Mouse (Mus musculus) MEL (cell line): ENCODE measurements at regions not wholly inside any gene's neighbourhood (a gene's known extent, or its start where the extent isn't known, plus 50 kb on each side); places are given as distances from the start of the nearest gene placed in this dataset.

Source experiments
- DNase-seq: peaks from one replicate; pipeline ENCODE4 v3.0.0; 2011; ENCODE audit warnings: low read depth, low spot score
- H3K27ac ChIP-seq: 2 replicates; pipeline ENCODE4 v1.5.1; 2012; ENCODE audit warnings: low read depth, mild to moderate bottlenecking, control low read depth, low read length, moderate library complexity; ENCODE audit not compliant: control insufficient read depth
- H3K27me3 ChIP-seq, 2 experiments: fragments of 150-350 bp in 1 of 2; sonication (generic) in 1 of 2; 2 replicates each; pipeline ENCODE4 v1.6.1; 2012; ENCODE audit warnings: low read length in 2 of 2, mild to moderate bottlenecking in 2 of 2, improper control_type of control experiment in 1 of 2, moderate library complexity in 1 of 2; ENCODE audit not compliant: insufficient read depth in 2 of 2, control insufficient read depth in 1 of 2
- H3K36me3 ChIP-seq, 2 experiments: 2 replicates each; pipeline ENCODE4 v1.6.1; 2012 to 2014; ENCODE audit warnings: low read length in 2 of 2, improper control_type of control experiment in 1 of 2, inconsistent platforms in 1 of 2, mild to moderate bottlenecking in 1 of 2; ENCODE audit not compliant: insufficient read depth in 2 of 2, control insufficient read depth in 1 of 2
- H3K4me1 ChIP-seq, 2 experiments: fragments of 150-350 bp in 1 of 2; sonication (generic) in 1 of 2; 2 replicates each; pipeline ENCODE4 v1.6.1; 2012; ENCODE audit warnings: low read length in 2 of 2, improper control_type of control experiment in 1 of 2, mild to moderate bottlenecking in 1 of 2; ENCODE audit not compliant: insufficient read depth in 2 of 2, control insufficient read depth in 1 of 2
- H3K4me3 ChIP-seq, 2 experiments: fragments of 150-350 bp in 1 of 2; sonication (generic) in 1 of 2; 2 replicates each; pipeline ENCODE4 v1.5.1; 2012; ENCODE audit warnings: low read depth in 2 of 2, low read length in 2 of 2, mild to moderate bottlenecking in 2 of 2, moderate library complexity in 2 of 2, control low read depth in 1 of 2, improper control_type of control experiment in 1 of 2; ENCODE audit not compliant: control insufficient read depth in 1 of 2, insufficient read depth in 1 of 2
- H3K79me2 ChIP-seq: 2 replicates; pipeline ENCODE4 v1.6.1; 2012; ENCODE audit warnings: mild to moderate bottlenecking, low read length, moderate library complexity; ENCODE audit not compliant: control insufficient read depth, poor library complexity, insufficient read depth
- H3K9ac ChIP-seq: 2 replicates; pipeline ENCODE4 v1.6.1; 2012; ENCODE audit warnings: low read depth, mild to moderate bottlenecking, control low read depth, low read length, moderate library complexity; ENCODE audit not compliant: control insufficient read depth, poor library complexity, severe bottlenecking
- H3K9me3 ChIP-seq: fragments of 150-350 bp; sonication (generic); replicated peaks from 2 replicates; pipeline ENCODE4 v1.6.1; 2012; ENCODE audit warnings: mild to moderate bottlenecking, low read length, improper control_type of control experiment, moderate library complexity; ENCODE audit not compliant: insufficient read depth
- CTCF ChIP-seq, 3 experiments: IDR thresholded peaks in 2 of 3; conservative IDR thresholded peaks in 1 of 3; 2 replicates each; pipeline ENCODE4 v1.5.1; 2011 to 2012; ENCODE audit warnings: low read length in 3 of 3, low read depth in 2 of 3, mild to moderate bottlenecking in 2 of 3, improper control_type of control experiment in 1 of 3, inconsistent platforms in 1 of 3, mixed read lengths in 1 of 3, moderate library complexity in 1 of 3; ENCODE audit not compliant: control insufficient read depth in 1 of 3, insufficient read depth in 1 of 3, poor library complexity in 1 of 3, severe bottlenecking in 1 of 3
- ELF1 ChIP-seq: IDR thresholded peaks from 2 replicates; pipeline ENCODE4 v1.6.1; 2014; ENCODE audit warnings: low read depth, mild to moderate bottlenecking, inconsistent platforms, low read length, improper control_type of control experiment, moderate library complexity
- ETS1 ChIP-seq: IDR thresholded peaks from 2 replicates; pipeline ENCODE4 v1.6.1; 2012; ENCODE audit warnings: low read depth, mild to moderate bottlenecking, inconsistent platforms, low read length, improper control_type of control experiment, moderate library complexity
- GABPA ChIP-seq: IDR thresholded peaks from 2 replicates; pipeline ENCODE4 v1.6.1; 2012; ENCODE audit warnings: low read depth, mild to moderate bottlenecking, inconsistent platforms, low read length, improper control_type of control experiment, moderate library complexity
- MAX ChIP-seq: IDR thresholded peaks from 2 replicates; pipeline ENCODE4 v1.6.1; 2011; ENCODE audit warnings: low read length, improper control_type of control experiment
- MAZ ChIP-seq: IDR thresholded peaks from 2 replicates; pipeline ENCODE4 v1.6.1; 2012; ENCODE audit warnings: low read depth, mild to moderate bottlenecking, inconsistent platforms, low read length, improper control_type of control experiment
- MXI1 ChIP-seq: IDR thresholded peaks from 2 replicates; pipeline ENCODE4 v1.6.1; 2011; ENCODE audit warnings: mild to moderate bottlenecking, low read depth, low read length, improper control_type of control experiment
- POLR2AphosphoS2 ChIP-seq: IDR thresholded peaks from 2 replicates; pipeline ENCODE4 v1.6.1; 2011; ENCODE audit warnings: low read length, improper control_type of control experiment
- POLR2AphosphoS5 ChIP-seq: IDR thresholded peaks from 2 replicates; pipeline ENCODE4 v1.6.1; 2012; ENCODE audit warnings: low read depth, borderline replicate concordance, mild to moderate bottlenecking, inconsistent platforms, low read length, moderate library complexity, mixed read lengths
- RAD21 ChIP-seq: IDR thresholded peaks from 2 replicates; pipeline ENCODE4 v1.6.1; 2011; ENCODE audit warnings: mild to moderate bottlenecking, low read depth, low read length, improper control_type of control experiment
- SIN3A ChIP-seq: IDR thresholded peaks from 2 replicates; pipeline ENCODE4 v1.6.1; 2012; ENCODE audit warnings: low read length, improper control_type of control experiment, inconsistent platforms
- SMC3 ChIP-seq: IDR thresholded peaks from 2 replicates; pipeline ENCODE4 v1.6.1; 2011; ENCODE audit warnings: low read depth, low read length, improper control_type of control experiment
- TAL1 ChIP-seq: IDR thresholded peaks from 2 replicates; pipeline ENCODE4 v1.6.1; 2012; ENCODE audit warnings: mild to moderate bottlenecking, inconsistent platforms, low read length, moderate library complexity, mixed read lengths
- TCF12 ChIP-seq: IDR thresholded peaks from 2 replicates; pipeline ENCODE4 v1.6.1; 2014; ENCODE audit warnings: low read depth, mild to moderate bottlenecking, inconsistent platforms, low read length, improper control_type of control experiment, moderate library complexity
- UBTF ChIP-seq: IDR thresholded peaks from 2 replicates; pipeline ENCODE4 v1.6.1; 2012; ENCODE audit warnings: low read depth, mild to moderate bottlenecking, inconsistent platforms, low read length, improper control_type of control experiment, moderate library complexity, borderline replicate concordance; ENCODE audit not compliant: insufficient read depth
- ZC3H11A ChIP-seq: IDR thresholded peaks from 2 replicates; pipeline ENCODE4 v1.6.1; 2012; ENCODE audit warnings: low read depth, mild to moderate bottlenecking, inconsistent platforms, low read length, improper control_type of control experiment
- ZNF384 ChIP-seq: IDR thresholded peaks from 2 replicates; pipeline ENCODE4 v1.6.1; 2012; ENCODE audit warnings: low read depth, mild to moderate bottlenecking, inconsistent platforms, low read length, improper control_type of control experiment

DNA sequence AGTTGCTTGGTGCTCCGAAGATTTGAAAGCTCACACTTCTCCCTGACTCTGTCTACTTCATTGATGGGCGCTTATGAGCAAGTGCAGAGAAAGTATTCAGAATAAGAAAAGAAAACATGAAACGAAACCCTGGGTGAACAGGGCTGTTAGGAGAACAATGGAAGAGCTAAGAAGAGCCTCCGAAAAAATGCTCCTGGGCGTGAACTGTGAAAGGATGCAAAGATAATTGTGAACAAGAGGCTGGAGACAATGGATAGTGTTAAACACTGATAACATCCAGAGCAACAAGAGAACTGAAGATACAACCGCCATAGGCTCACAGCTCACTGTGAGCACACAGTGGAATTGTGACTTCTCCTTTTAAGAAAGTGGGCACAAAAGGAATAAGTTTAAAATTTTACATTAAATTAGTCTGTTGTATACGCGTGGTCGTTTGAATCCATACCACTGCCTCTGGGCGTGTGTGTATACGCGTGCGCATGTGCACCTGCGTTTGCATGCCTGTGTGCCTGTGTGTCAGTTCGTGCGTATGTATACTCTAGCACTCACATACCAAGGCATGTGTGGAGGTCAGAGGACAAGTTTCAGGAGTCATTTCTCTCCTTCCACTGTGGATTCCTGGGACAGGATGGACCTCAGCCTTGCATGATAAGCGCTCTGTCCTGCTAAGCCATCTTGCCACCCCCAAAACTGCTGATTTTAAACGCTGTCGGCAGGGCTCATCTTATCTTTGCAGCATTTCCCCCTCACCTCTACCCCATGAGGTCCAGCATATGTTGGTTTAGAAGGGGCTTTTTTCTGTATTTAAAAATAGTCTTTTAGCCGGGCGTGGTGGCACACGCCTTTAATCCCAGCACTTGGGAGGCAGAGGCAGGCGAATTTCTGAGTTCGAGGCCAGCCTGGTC lies 113.0 kb upstream of the 1700016C15Rik start (continued):
- TF ChIP-seq ELF1 = no peak
- TF ChIP-seq MAX = peak; percentile 38; the same call in 1 of the 2 replicates
- no peak for TF ChIP-seq MAZ
- TF ChIP-seq TCF12 = peak; percentile 69; the same call in 1 of the 2 replicates
- no peak for TF ChIP-seq POLR2AphosphoS2
- TF ChIP-seq GABPA = no peak
- TF ChIP-seq POLR2AphosphoS5 = no peak
- no peak for TF ChIP-seq ZNF384
- no peak for TF ChIP-seq ETS1
- TF ChIP-seq UBTF = no peak
- TF ChIP-seq SIN3A = peak; percentile 45; the same call in 1 of the 2 replicates

DNA sequence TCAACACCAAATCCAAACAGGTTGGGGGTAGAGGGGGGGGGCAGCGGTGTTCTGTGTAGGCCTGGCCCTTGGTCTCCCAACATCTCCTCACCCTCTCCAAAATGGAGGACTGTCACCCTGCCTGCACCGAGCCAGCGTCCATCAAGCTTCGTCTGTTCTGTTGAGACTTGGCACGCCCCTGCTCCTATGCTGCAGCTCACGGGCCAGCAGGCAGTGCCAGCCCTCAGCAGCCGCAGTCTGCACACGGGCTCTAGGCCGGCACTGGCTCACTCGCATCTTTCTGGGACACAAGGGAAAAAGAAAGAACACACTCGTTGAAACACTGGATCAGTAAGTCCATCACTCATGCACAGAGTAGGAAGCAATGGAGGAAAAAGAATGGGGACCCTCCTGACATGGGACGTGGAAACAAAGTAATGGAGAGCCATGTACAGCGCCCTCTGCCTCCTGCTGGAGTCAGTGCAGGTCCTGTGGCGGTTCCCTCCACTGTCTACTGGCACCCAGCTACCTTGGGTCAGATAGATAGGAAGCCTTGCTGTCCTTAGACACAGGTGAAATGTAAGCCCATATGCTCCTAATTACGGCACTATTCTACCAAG lies 109.0 kb upstream of the 1700016C15Rik start:
- DNase-seq = peak; percentile 10
- no peaks in the 10 kb centered on the region for H3K9me3 ChIP-seq
- 0 out of 2 replicates have a peak, but pooled peaks have one; percentile 12 for TF ChIP-seq ZC3H11A
- peak; percentile 51 to 58 (median 54) for TF ChIP-seq CTCF (IDR thresholded peaks at IDR 0.05 in 2 of 3, conservative IDR thresholded peaks at IDR 0.05 in 1 of 3; ENCODE audit: control insufficient read depth in 1 of 3, insufficient read depth in 1 of 3, low read depth in 2 of 3, low read length in 3 of 3, poor library complexity in 1 of 3, severe bottlenecking in 1 of 3)
- no peak for TF ChIP-seq TAL1
- no peak for TF ChIP-seq MXI1
- peak; percentile 47 for TF ChIP-seq SMC3
- TF ChIP-seq RAD21 = peak; percentile 18
- TF ChIP-seq, all 39 proteins: peak for 4
- Histone ChIP-seq H3K4me3 (no peak overlapping the region), H3K4me1 (peaks cover 0 to 5% of the 10 kb centered on the region in 2 experiments; a peak in 1 of 4 replicates), H3K27me3 (no peaks in the 10 kb centered on the region), H3K79me2 (no peaks in the 10 kb centered on the region), H3K9ac (no peak overlapping the region), H3K36me3 (peaks cover 0 to 7% of the 10 kb centered on the region in 2 experiments; a peak in 1 of 4 replicates), H3K27ac (no peak overlapping the region)
